Mouse (Mus musculus) hindbrain, embryonic 14.5 days (tissue): Measurements from ENCODE around the gene P3h2. TPM values are rescaled to one million over a fixed set of nuclear protein-coding genes. Genes with fewer than 3 reads are reported as not detected.

ENCODE experiments used
- ATAC-seq: fragments of 200-750 bp; cut with Nextera tagmentation; 2 replicates; pipeline ENCODE4 v1.8.0; 2017; ENCODE audit warnings: moderate number of reproducible peaks, mild to moderate bottlenecking, moderate TSS enrichment, moderate library complexity; ENCODE audit not compliant: low FRiP score
- DNase-seq: peaks from one replicate; pipeline ENCODE4 v3.0.0-alpha.2; 2015; ENCODE audit warnings: low spot score
- H3K27ac ChIP-seq: fragments of 300-500 bp; sonication (generic); 2 replicates; pipeline ENCODE4 v1.5.1; 2014; ENCODE audit warnings: mild to moderate bottlenecking, moderate library complexity
- H3K27me3 ChIP-seq: fragments of 300-500 bp; sonication (generic); 2 replicates; pipeline ENCODE4 v1.6.1; 2014; ENCODE audit warnings: mild to moderate bottlenecking, low read length, mixed read lengths; ENCODE audit not compliant: control insufficient read depth, insufficient read depth
- H3K36me3 ChIP-seq: fragments of 300-500 bp; sonication (generic); replicated peaks from 2 replicates; pipeline ENCODE4 v1.6.1; 2014; ENCODE audit not compliant: control insufficient read depth, insufficient read depth
- H3K4me1 ChIP-seq: fragments of 300-500 bp; sonication (generic); replicated peaks from 2 replicates; pipeline ENCODE4 v1.6.1; 2014; ENCODE audit warnings: antibody characterized with exemption, low read length, mixed read lengths; ENCODE audit not compliant: control insufficient read depth, insufficient read depth
- H3K4me2 ChIP-seq: fragments of 300-500 bp; sonication (generic); replicated peaks from 2 replicates; pipeline ENCODE4 v1.6.1; 2014; ENCODE audit warnings: mild to moderate bottlenecking, moderate library complexity
- H3K4me3 ChIP-seq: fragments of 300-500 bp; sonication (generic); replicated peaks from 2 replicates; pipeline ENCODE4 v1.5.1; 2014; ENCODE audit warnings: mild to moderate bottlenecking, low read length
- H3K9ac ChIP-seq: fragments of 300-500 bp; sonication (generic); 2 replicates; pipeline ENCODE4 v1.6.1; 2014
- H3K9me3 ChIP-seq: fragments of 300-500 bp; sonication (generic); 2 replicates; pipeline ENCODE4 v1.6.1; 2016; ENCODE audit warnings: low read length; ENCODE audit not compliant: control insufficient read depth
- WGBS: fragments of 180-500 bp; shearing (Covaris S2); extraction: QIAGEN DNeasy Blood & Tissue Kit; methylation state at CpG from one replicate; pipeline ENCODE4 v1.1.7; 2014; 5-methylcytosine and 5-hydroxymethylcytosine counted together
- polyA plus RNA-seq: library from polyadenylated mRNA; unstranded; fragments of >200 nt; fragmentation: Nextera tagmentation; extraction: Ambion mirVana; gene quantifications from 2 replicates; pipeline ENCODE4 v1.2.1, GENCODE M21; 2014

P3h2 gene
- polyA plus RNA-seq, 1 experiment from 2014 or later: 1.0 TPM

DNA sequence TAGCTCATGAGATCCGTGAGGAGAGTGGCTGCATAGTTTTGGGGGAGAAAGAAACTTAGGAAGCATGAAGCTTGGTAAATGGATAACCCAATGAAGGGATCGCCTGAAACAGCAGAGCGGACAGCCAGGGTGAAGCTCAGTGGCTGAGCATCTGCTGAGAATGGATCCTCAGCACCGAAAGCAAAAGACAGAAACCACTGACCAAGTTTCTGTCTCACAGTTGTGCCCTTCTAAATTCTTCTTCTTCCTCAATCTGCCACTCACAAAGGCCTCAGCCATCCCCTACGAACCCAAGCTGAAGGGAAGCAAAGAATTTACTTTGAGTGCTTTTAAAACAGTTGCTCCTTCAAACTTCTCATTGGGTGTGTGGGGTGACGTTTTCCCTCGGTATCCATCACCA lies 134.3 kb downstream of the P3h2 start:
- DNase-seq: no peak
- Histone ChIP-seq H3K9me3 (no peaks in the 10 kb centered on the region), H3K9ac (no peak overlapping the region), H3K4me1 (no peaks in the 10 kb centered on the region), H3K36me3 (no peaks in the 10 kb centered on the region), H3K27me3 (no peaks in the 10 kb centered on the region), H3K4me2 (no peak overlapping the region), H3K4me3 (no peak overlapping the region), H3K27ac (no peak overlapping the region)
- 88% methylated on average over 7 of the region's 7 CpGs for WGBS
- no peak for ATAC-seq

GRCm38 (mm10) chr16:25970720-25971119 lies 134.9 kb downstream of the P3h2 start:
- no peak overlapping the region for H3K4me2 ChIP-seq
- H3K27me3 ChIP-seq: no peaks in the 10 kb centered on the region
- H3K4me3 ChIP-seq: no peak overlapping the region
- DNase-seq (no peak), ATAC-seq (no peak)
- H3K36me3 ChIP-seq: no peaks in the 10 kb centered on the region
- H3K4me1 ChIP-seq: no peaks in the 10 kb centered on the region
- H3K9ac ChIP-seq: no peak overlapping the region
- H3K9me3 ChIP-seq: no peaks in the 10 kb centered on the region
- 88% methylated on average over 5 of the region's 5 CpGs for WGBS
- no peak overlapping the region for H3K27ac ChIP-seq

GRCm38 (mm10) chr16:25970193-25970592 lies 135.4 kb downstream of the P3h2 start:
- H3K27me3 ChIP-seq: no peaks in the 10 kb centered on the region
- no peaks in the 10 kb centered on the region for H3K9me3 ChIP-seq
- ATAC-seq: no peak
- H3K9ac ChIP-seq: no peak overlapping the region
- 92% methylated on average over 6 of the region's 6 CpGs for WGBS
- no peak overlapping the region for H3K27ac ChIP-seq
- no peaks in the 10 kb centered on the region for H3K4me1 ChIP-seq
- H3K36me3 ChIP-seq: no peaks in the 10 kb centered on the region
- no peak for DNase-seq
- no peak overlapping the region for H3K4me2 ChIP-seq
- H3K4me3 ChIP-seq: no peak overlapping the region

- ATAC-seq: peak; percentile 73; the same call in 1 of the 2 replicates
- 20% methylated on average over 3 of the region's 3 CpGs for WGBS
Observed at GRCm38 (mm10) chr16:25967297-25967696, 138.3 kb downstream of the P3h2 start.

GRCm38 (mm10) chr16:25963856-25964255 lies 141.7 kb downstream of the P3h2 start:
- Histone ChIP-seq H3K4me2 (no peak overlapping the region), H3K9me3 (no peaks in the 10 kb centered on the region), H3K27me3 (no peaks in the 10 kb centered on the region), H3K4me3 (no peak overlapping the region), H3K9ac (no peak overlapping the region), H3K36me3 (no peaks in the 10 kb centered on the region), H3K4me1 (no peaks in the 10 kb centered on the region), H3K27ac (no peak overlapping the region)
- DNase-seq (peak; percentile 88), ATAC-seq (no peak)
- 26% methylated on average over 3 of the region's 3 CpGs for WGBS

More at GRCm38 (mm10) chr16:25967297-25967696, 138.3 kb downstream of the P3h2 start:
- no peaks in the 10 kb centered on the region for H3K36me3 ChIP-seq
- DNase-seq: peak; percentile 90
- H3K27ac ChIP-seq: no peak overlapping the region
- no peak overlapping the region for H3K9ac ChIP-seq
- H3K27me3 ChIP-seq: no peaks in the 10 kb centered on the region
- no peaks in the 10 kb centered on the region for H3K4me1 ChIP-seq
- no peaks in the 10 kb centered on the region for H3K9me3 ChIP-seq
- no peak overlapping the region for H3K4me2 ChIP-seq
- H3K4me3 ChIP-seq: no peak overlapping the region

GRCm38 (mm10) chr16:25960345-25960744 lies 145.2 kb downstream of the P3h2 start:
- no peak for ATAC-seq
- Histone ChIP-seq H3K4me2 (no peak overlapping the region), H3K36me3 (no peaks in the 10 kb centered on the region), H3K27me3 (no peaks in the 10 kb centered on the region), H3K27ac (no peak overlapping the region), H3K4me3 (no peak overlapping the region), H3K4me1 (no peaks in the 10 kb centered on the region), H3K9ac (no peak overlapping the region), H3K9me3 (no peaks in the 10 kb centered on the region)
- DNase-seq: no peak
- WGBS: 83% methylated on average over 7 of the region's 7 CpGs

DNA sequence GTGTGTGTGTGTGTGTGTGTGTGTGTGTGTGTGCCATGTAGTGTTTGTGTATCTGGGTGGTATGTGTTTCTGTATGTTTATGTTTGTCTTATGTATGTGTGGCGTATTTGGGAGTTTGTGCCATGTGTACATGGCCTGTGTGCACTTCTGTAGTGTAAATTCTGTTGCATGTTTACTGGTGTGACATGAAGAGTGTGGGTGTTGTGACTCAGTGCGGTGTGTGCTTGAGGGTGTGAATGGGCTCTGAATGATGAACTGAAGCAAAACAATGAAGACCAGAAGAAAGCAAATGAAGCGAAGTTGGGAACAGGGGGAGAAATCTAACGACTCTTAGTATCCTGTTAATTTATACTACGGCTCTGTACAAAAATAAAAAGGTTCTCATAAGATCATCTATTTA lies 145.7 kb downstream of the P3h2 start:
- no peaks in the 10 kb centered on the region for H3K27me3 ChIP-seq
- H3K9ac ChIP-seq: no peak overlapping the region
- no peaks in the 10 kb centered on the region for H3K4me1 ChIP-seq
- H3K4me2 ChIP-seq: no peak overlapping the region
- DNase-seq (no peak), ATAC-seq (no peak)
- no peak overlapping the region for H3K4me3 ChIP-seq
- WGBS: 89% methylated on average over 5 of the region's 5 CpGs
- no peak overlapping the region for H3K27ac ChIP-seq
- H3K36me3 ChIP-seq: no peaks in the 10 kb centered on the region
- no peaks in the 10 kb centered on the region for H3K9me3 ChIP-seq

DNA sequence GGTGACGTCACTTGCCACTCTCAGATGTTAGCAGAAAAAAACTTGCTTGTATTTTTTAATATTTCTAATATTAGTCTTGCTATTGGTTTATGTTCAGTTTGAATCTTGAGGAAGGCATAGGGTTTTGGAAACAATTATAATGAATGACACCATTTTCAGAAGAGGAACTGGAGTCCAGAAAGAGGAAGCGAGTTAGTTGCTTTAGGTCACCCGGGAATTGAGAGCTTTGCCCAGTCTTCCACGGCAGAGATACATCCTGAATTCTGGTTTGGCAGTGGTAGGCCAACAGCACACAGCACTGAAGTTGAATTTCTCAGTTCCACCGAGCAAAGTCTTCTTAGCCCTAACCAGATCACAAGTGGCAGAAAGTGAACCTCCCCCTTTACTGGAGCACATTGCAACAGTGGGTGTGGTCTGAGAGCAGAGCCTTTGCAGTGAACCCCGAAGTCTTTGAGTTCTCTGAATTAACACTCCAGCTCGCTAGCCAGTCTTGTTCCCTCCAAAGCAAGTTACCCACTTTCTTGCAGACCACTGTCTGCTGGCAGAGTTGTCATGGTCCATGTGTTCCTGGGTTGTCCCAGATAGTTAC lies 146.8 kb downstream of the P3h2 start:
- no peak overlapping the region for H3K4me3 ChIP-seq
- H3K27ac ChIP-seq: no peak overlapping the region
- H3K27me3 ChIP-seq: no peaks in the 10 kb centered on the region
- DNase-seq: no peak
- no peak for ATAC-seq
- no peaks in the 10 kb centered on the region for H3K9me3 ChIP-seq
- no peaks in the 10 kb centered on the region for H3K36me3 ChIP-seq
- no peak overlapping the region for H3K9ac ChIP-seq
- no peaks in the 10 kb centered on the region for H3K4me1 ChIP-seq
- WGBS: 86% methylated on average over 7 of the region's 7 CpGs
- no peak overlapping the region for H3K4me2 ChIP-seq

DNA sequence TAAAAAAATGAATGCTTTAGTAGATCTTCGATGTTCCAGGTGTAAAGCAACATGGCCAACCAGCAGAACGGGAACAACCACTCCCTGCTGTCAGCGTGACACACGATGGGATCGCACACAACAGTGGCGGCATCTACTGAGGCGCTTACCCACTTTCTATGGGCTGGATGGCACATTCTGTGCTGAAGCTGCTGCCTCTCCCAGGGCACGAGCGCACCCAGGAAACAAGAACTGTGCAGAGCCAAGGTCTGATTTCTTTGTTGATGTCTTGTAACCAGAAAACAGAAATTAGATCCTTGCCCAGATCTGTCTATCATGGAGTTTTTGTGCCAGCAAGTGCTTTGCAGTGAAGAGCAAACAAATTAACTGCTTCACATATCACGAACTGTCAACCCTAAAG lies 147.4 kb downstream of the P3h2 start:
- Histone ChIP-seq H3K4me1 (no peaks in the 10 kb centered on the region), H3K27ac (no peak overlapping the region), H3K9ac (no peak overlapping the region), H3K27me3 (no peaks in the 10 kb centered on the region), H3K9me3 (no peaks in the 10 kb centered on the region), H3K4me3 (no peak overlapping the region), H3K4me2 (no peak overlapping the region), H3K36me3 (no peaks in the 10 kb centered on the region)
- DNase-seq (no peak), ATAC-seq (no peak)
- 79% methylated on average over 10 of the region's 10 CpGs for WGBS

DNA sequence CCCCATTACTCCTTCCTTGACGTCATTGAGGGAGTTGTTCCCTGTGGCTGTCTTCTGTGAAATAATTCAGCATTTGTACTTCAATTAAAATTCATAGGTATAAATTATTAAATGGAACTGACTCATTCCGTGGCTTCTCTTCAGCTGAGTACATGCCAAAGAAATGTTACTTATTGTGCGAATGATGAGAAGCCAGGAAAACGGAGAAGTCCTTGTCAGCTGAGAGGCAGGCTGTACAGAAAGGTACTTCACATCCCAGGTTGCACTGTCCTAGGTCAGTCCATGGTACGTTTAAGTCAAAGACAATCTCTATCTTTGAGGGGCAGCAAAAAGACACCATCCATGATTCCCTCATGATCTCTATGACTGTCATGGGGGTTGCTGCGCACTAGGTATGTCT lies 148.8 kb downstream of the P3h2 start:
- Histone ChIP-seq H3K4me1 (no peaks in the 10 kb centered on the region), H3K27ac (no peak overlapping the region), H3K4me3 (no peak overlapping the region), H3K27me3 (no peaks in the 10 kb centered on the region), H3K4me2 (no peak overlapping the region), H3K9ac (no peak overlapping the region), H3K9me3 (no peaks in the 10 kb centered on the region), H3K36me3 (no peaks in the 10 kb centered on the region)
- 87% methylated on average over 6 of the region's 6 CpGs for WGBS
- ATAC-seq (no peak), DNase-seq (no peak)
